Mouse (Mus musculus): Measurements from ENCODE around the gene Mycbp2.
A peak's percentile ranks its signal among the peaks of the same experiment; 100 is the strongest.

Gene Mycbp2

DNA sequence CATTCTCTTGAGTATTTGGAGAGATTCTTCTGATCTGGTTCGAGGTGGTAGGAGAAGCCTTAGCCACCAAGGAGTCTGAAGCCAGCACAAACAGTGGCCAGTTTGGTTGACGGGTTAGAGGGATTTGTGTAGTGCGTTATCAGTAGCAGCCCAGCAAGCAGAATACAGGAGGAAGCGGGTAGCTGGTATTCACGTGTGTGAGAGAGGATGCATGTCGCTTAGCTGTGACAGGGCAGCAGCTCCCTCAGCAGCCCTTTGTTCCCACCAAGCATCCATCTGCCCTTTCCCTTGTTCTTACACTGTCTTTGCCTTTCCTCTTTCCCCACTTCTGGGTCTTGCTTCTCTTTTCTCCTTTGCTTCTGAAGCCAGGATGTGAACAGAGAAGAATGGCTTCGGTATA is 271.4 kb downstream of the Mycbp2 start:
- DNase-seq (ENCODE audit: low read depth, low spot score): no peak

DNA sequence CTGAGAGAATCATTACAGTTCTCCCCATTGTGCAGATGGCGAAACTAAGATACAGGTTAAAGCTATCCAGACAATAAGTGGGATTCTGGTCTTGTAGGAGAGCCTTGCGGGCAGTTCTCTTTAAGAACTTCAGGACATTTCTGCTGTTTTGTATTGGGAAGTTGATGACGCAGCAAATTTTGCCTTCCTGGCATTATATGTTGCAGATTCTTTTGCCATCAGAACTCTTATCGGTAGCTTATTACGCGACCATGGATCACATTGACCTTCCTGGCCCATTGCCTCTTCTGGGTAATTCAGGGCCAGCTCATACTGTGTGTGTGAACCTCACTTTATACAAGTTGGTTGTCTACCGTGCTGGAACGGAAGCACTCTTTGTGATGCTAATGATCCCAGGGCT is 272.8 kb downstream of the Mycbp2 start:
- no peak for DNase-seq (ENCODE audit: low read depth, low spot score)

DNA sequence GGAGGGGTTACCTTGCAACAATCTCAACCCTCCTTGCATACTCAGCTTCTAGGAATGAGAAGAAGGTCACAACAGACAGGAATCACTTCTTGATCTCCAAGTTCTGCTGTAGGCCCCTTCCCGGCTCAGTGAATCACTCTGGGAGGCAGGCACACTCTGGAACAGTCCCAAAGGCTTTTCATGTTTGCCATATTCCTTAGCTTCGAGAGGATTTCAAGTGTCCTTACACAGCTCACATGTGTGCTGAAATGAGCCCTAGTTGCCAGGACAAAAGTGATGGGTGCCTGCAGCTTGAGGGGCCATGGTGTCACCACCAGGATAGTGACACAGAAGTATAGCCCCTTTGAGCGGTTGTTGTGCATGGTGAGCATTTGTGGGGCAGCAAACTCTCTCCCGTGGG is 273.9 kb downstream of the Mycbp2 start:
- DNase-seq (ENCODE audit: low read depth, low spot score): no peak

DNA sequence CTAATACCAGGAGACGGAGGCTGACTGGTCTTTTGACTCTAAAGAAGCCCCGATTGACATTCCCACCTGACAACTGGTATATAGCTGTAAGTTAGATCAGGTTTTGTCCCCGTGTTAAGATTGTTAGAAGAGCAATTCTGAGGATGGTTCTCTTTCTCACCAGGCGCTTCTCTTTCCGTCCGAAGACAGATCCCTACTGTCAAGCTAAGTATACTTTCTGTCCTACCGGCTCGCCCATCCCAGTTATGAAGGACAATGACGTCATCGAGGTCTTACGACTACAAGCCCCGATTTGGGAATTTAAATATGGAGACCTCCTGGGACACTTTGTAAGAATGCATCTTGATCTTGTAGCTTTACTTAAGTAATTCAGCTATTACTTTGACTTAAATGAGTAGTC is 275.1 kb downstream of the Mycbp2 start:
- DNase-seq (ENCODE audit: low read depth, low spot score): no peak

DNA sequence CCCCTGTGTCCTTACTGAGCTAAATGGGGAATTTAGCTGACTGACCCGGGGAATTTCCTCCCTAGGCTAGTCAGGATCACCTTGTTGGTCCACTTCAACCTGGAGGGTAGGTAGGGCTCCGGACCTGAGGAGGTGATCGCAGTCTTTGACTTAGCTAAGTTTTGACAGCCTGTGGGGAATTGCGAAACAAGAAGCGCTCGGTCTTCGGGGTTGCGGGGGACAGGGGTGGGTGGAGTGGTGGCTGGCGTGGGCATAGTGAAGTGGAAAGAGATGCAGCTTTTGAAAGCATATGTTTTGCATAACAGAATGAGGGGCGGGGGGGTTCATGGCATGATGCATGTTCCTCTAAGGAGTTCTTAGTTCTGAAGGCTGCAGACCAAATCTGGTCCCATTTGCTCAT is 275.8 kb downstream of the Mycbp2 start:
- DNase-seq (ENCODE audit: low read depth, low spot score): no peak

DNA sequence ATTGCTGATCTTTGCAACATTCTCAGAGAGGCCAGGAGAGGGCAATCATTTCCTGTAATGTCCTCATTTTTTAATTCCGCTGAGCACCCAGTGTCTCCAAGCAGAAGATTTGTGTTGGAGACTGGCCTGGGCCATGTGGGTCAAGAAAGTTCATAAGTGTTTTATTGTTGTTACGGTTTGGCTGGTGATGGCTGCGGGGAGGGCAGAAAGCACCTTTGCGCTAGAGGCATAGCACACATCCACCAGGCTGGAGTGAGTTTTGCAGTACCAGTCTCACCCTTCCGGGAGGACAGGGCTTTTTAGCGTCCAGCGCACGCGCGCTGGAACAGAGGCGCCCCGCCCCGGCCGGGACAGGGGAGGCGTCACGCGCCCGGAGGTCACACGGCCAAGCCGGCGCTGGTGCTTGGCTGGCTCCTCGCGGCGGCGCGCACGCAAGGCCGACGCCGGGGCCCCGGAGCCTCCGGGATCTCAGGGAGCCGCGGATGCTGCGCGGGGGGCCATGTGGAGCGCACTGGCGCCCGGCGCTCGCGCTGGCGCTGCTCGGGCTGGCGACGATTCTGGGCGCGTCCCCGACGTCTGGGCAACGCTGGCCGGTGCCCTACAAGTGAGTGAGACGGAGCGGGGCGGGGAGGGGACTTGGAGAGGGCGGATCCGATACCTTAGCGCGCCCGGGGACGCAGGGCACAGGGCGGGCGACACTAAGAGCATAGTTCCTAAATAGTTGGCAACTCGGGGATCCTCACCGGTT is 276.6 kb downstream of the Mycbp2 start, which contains the start of gene Cln5:
TSS of gene Cln5 (plus strand) at position 353 of the 748 bp plus-strand sequence.
- DNase-seq (ENCODE audit: low read depth, low spot score): peak; percentile 95

DNA sequence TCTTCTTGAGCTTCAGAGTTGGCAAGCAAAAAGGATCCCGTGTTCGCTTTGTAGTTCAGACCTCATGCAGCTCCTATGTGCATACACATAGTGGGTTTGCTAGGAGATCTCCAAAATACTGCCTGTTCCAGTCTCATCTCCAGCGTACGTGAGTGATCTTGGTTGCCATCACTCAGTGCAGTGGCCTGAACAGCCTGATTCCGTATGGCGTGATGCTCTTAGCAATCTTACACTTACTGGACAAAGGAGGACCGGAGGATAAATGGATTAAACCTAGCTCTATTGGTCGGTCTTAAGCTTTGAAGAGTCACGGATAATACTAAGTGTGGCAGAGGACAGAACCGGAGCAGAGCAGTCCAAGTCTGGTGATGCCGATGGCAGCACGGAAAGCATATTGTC is 277.1 kb downstream of the Mycbp2 start:
- no peak for DNase-seq (ENCODE audit: low read depth, low spot score)

DNA sequence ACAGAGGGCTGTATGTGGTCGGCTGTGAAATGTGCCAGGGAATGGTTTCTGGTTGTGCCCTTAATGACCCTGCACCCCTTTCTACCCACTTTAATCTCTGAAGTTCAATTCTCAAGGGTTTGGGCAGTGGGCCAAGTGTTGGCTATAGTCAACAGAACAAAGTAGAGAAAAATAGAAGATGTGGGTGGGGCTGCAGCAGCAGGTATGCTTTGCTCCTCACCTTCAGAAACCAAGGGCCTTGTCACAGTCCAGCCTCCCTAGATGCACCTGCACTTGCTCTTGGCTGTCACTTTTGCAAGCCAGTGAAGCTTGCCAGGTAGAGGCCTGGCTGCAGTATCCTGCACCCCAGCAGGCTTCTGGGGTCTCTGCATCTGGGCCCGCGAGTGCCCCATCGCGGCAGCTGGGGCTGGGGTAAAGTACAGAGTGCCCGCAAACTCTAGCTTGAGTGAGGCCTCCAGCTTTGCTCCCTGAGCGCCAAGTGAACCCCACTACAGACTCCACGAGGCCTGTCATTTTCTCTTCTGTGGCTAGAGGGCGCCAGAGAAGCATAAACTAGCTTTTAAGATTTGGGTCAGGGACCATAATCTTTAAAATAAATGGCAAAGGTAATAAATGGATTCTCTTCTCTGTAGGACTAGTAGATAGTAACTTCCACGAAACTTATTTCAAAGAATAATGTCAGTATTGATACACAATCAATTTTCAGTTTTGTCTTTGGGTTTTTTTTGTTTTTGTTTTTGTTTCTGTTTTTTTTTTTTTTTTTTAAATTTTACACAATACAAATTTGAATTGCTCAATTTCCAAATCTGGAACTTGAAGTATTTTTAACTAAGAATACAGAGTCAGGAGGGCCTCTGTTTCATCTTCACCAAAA is 281.1 kb downstream of the Mycbp2 start:
- DNase-seq (ENCODE audit: low read depth, low spot score): peak; percentile 66

Measured in forelimb bud, embryonic 11.5 days (tissue).